Mouse (Mus musculus): ENCODE results near the gene Paqr8. TPM values are rescaled to one million over a fixed set of nuclear protein-coding genes. Genes with fewer than 3 reads are reported as not detected.

Gene Paqr8
- polyA plus RNA-seq, 1 experiment = 0.02 TPM

DNA sequence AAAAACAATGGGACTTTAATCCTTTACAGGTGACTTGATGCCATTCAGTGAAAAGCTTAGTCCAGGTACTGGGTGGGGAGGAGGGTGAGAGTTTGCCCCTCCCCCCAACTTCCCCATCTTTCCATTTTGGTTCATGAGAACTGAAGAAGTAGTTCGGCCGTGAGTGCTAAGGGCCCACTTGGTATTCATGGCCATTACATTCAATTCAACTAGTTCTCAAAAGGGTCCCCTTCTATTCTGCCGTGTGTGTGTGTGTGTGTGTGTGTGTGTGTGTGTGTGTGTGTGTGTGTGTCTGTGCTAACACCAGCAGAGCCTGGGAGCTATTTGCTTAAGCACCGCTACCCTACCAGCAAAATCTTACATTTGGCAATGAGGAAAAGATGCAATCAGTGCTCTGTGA lies 94.2 kb downstream of the Paqr8 start:
- TF ChIP-seq GATA1 (IDR thresholded peaks at IDR 0.05; ENCODE audit: low read length) = no peak

GRCm38 (mm10) chr1:20986378-20987056 lies 96.1 kb downstream of the Paqr8 start:
- no peak for TF ChIP-seq GATA1 (IDR thresholded peaks at IDR 0.05; ENCODE audit: low read length)

Other genes starting within 250 kb of the Paqr8 start
- gene Il17a, start 159.7 kb upstream of the Paqr8 start, polyA plus RNA-seq (2012) = not detected in 2 replicates
- not detected in 2 replicates for gene Il17f, start 100.0 kb upstream of the Paqr8 start, polyA plus RNA-seq (2012)
- gene Mcm3, start 70.3 kb upstream of the Paqr8 start, polyA plus RNA-seq (2012) = 63.3 and 106 TPM in 2 replicates
- not detected in 2 replicates for gene Efhc1, start 61.0 kb downstream of the Paqr8 start, polyA plus RNA-seq (2012)
- 0.30 and 0.48 TPM in 2 replicates for gene Tram2, start 188.6 kb downstream of the Paqr8 start, polyA plus RNA-seq (2012)